Mouse (Mus musculus): ENCODE data around the gene Bcl2l10.

DNA sequence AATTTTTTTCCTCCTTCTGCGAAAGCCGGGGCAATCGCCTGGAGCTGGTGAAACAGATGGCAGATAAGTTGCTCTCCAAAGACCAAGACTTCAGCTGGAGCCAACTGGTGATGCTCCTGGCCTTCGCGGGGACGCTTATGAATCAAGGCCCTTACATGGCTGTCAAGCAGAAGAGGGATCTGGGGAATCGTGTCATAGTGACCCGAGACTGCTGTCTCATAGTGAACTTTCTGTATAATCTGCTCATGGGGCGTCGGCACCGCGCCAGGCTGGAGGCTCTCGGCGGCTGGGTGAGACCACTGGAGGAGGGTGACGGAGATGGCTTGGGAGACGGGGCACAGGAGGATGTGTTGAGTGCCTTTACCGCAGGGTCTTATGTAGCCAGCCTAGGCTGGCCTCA lies 508 bp downstream of the Bcl2l10 start:
- TF ChIP-seq POLR2A (IDR thresholded peaks at IDR 0.05; ENCODE audit: borderline replicate concordance, low read depth, low read length) (no peak), CTCF (IDR thresholded peaks at IDR 0.05; ENCODE audit: low read depth, low read length) (no peak)

Measured in bone marrow macrophage, adult 2 months (primary cell).